Comparison of ENCODE assay signal across 8 mouse cellular contexts in the genomic region with DNA sequence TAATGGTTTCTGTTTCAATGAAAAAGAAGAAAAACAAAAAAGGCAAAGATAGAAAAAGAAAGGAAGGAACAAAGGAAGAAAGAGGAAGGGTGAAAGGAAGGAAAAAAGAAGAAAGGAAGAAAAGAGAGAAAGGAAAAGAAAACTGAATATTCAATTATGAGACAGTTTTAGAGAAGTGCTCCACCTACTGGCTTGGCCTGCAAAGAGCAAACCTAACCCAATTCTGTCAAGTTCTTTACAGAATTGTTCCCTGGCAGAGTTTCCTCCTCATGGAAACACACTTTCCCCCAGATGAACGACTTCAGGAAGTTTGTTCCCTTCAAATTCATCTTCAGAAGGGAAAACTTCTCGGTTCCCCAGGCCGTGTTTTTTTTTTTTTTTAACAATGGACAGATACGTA. TPM values are rescaled to one million over a fixed set of nuclear protein-coding genes. Genes with fewer than 3 reads are reported as not detected.
DNase-seq lines count a peak whose midpoint lies in the region; ATAC-seq lines count a peak whose summit lies in the region.
"Had no signal": no experiment of that assay in that cellular context is flagged by ENCODE, and none has a peak within 500 bp of the region (broad histone marks: within the 10 kb centered on the region; RNA-seq: fewer than 3 reads in every experiment).

No protein-coding gene starts in this region.

- no peak overlapping the region for H3K9ac ChIP-seq in kidney, embryonic 15.5 days
- H3K9ac ChIP-seq in forebrain, embryonic 15.5 days (replicated peaks) = no peak overlapping the region

- H3K27ac ChIP-seq in kidney, embryonic 15.5 days = no peak overlapping the region
- no peak overlapping the region for H3K27ac ChIP-seq in forebrain, embryonic 15.5 days (replicated peaks)

- peak; percentile 4 for DNase-seq in kidney, adult 9 months
- peak; percentile 8 for DNase-seq in urinary bladder, postnatal 14 days (ENCODE audit: low spot score)
- DNase-seq in urinary bladder, adult 18-20 months (ENCODE audit: low spot score in 2 of 2) = no peak
- peak; percentile 5 for DNase-seq in fibroblast of lung, adult 2 months (ENCODE audit: low read depth)
- peak; percentile 49 for DNase-seq in thymus, postnatal 4 days

- H3K36me3 ChIP-seq in kidney, embryonic 15.5 days = no peaks in the 10 kb centered on the region
- no peaks in the 10 kb centered on the region for H3K36me3 ChIP-seq in forebrain, embryonic 15.5 days

- no peak overlapping the region for H3K4me3 ChIP-seq in kidney, embryonic 15.5 days (replicated peaks)
- no peak overlapping the region for H3K4me3 ChIP-seq in forebrain, embryonic 15.5 days

- no peaks in the 10 kb centered on the region for H3K9me3 ChIP-seq in kidney, embryonic 15.5 days (replicated peaks)
- no peaks in the 10 kb centered on the region for H3K9me3 ChIP-seq in forebrain, embryonic 15.5 days

- H3K4me1 ChIP-seq in kidney, embryonic 15.5 days = no peaks in the 10 kb centered on the region
- H3K4me1 ChIP-seq in forebrain, embryonic 15.5 days = no peaks in the 10 kb centered on the region

- ATAC-seq in kidney, embryonic 15.5 days (replicated peaks; ENCODE audit: low FRiP score) = no peak
- ATAC-seq in forebrain, embryonic 15.5 days (replicated peaks) = no peak

- whole genome bisulfite sequencing in kidney, embryonic 15.5 days = 25% methylated on average over 4 of the region's 4 CpGs
- WGBS in forebrain, embryonic 15.5 days = 26% methylated on average over 4 of the region's 4 CpGs

- H3K27me3 ChIP-seq in kidney, embryonic 15.5 days = no peaks in the 10 kb centered on the region; the same call in 1 of the 2 replicates
- H3K27me3 ChIP-seq in forebrain, embryonic 15.5 days = no peaks in the 10 kb centered on the region

- H3K4me2 ChIP-seq in kidney, embryonic 15.5 days = no peak overlapping the region
- H3K4me2 ChIP-seq in forebrain, embryonic 15.5 days (replicated peaks) = no peak overlapping the region

RNA-seq across cellular contexts. Expression of gene Ifna11, which starts 3.2 kb away (rescaled TPM):
- polyA plus RNA-seq in kidney, embryonic 15.5 days (2015; fragmentation: Nextera tagmentation; extraction: Ambion mirVana) = not detected in 2 replicates
- not detected in 2 replicates for polyA plus RNA-seq in forebrain, embryonic 15.5 days (2015; fragmentation: Nextera tagmentation; extraction: Ambion mirVana)
- polyA plus RNA-seq: testis, adult 2 months had no signal

RNA-seq across cellular contexts. Expression of gene Ifna6, which starts 4.2 kb away (rescaled TPM):
- polyA plus RNA-seq in kidney, embryonic 15.5 days (2015; fragmentation: Nextera tagmentation; extraction: Ambion mirVana) = not detected in 2 replicates
- polyA plus RNA-seq in forebrain, embryonic 15.5 days (2015; fragmentation: Nextera tagmentation; extraction: Ambion mirVana) = not detected in 2 replicates
- polyA plus RNA-seq: testis, adult 2 months had no signal

RNA-seq across cellular contexts. Expression of gene Ifna7, which starts 7.0 kb away (rescaled TPM):
- not detected in 2 replicates for polyA plus RNA-seq in kidney, embryonic 15.5 days (2015; fragmentation: Nextera tagmentation; extraction: Ambion mirVana)
- not detected in 2 replicates for polyA plus RNA-seq in forebrain, embryonic 15.5 days (2015; fragmentation: Nextera tagmentation; extraction: Ambion mirVana)
- polyA plus RNA-seq: testis, adult 2 months had no signal

RNA-seq across cellular contexts. Expression of gene Ifna5, which starts 12.3 kb away (rescaled TPM):
- polyA plus RNA-seq in kidney, embryonic 15.5 days (2015; fragmentation: Nextera tagmentation; extraction: Ambion mirVana) = not detected in 2 replicates
- not detected in 2 replicates for polyA plus RNA-seq in forebrain, embryonic 15.5 days (2015; fragmentation: Nextera tagmentation; extraction: Ambion mirVana)
- polyA plus RNA-seq: testis, adult 2 months had no signal

RNA-seq across cellular contexts. Expression of gene Gm13288, which starts 17.7 kb away (rescaled TPM):
- 0.08 TPM in 1 of 2 replicates, not detected in the other for polyA plus RNA-seq in kidney, embryonic 15.5 days (2015; fragmentation: Nextera tagmentation; extraction: Ambion mirVana)
- not detected in 2 replicates for polyA plus RNA-seq in forebrain, embryonic 15.5 days (2015; fragmentation: Nextera tagmentation; extraction: Ambion mirVana)
- polyA plus RNA-seq: testis, adult 2 months had no signal

Comparison
In these comparisons a context has a peak if more than half of its experiments do, and no peak if none do; other contexts are left out.
1. DNase-seq: peak in kidney, adult 9 months (single experiment), urinary bladder, postnatal 14 days (single experiment), fibroblast of lung, adult 2 months (single experiment) and thymus, postnatal 4 days (single experiment); none in urinary bladder, adult 18-20 months (0 of 2).